Mouse (Mus musculus) cortical plate, adult 2 months (tissue): ENCODE measurements around the gene Olfr1219. TPM values are rescaled to one million over a fixed set of nuclear protein-coding genes. Genes with fewer than 3 reads are reported as not detected.

Experiments
- H3K27ac ChIP-seq: fragments of 200-500 bp; 2 replicates; pipeline ENCODE4 v1.5.1; 2012; ENCODE audit warnings: low read length, control low read depth, inconsistent platforms; ENCODE audit not compliant: insufficient read depth
- H3K4me1 ChIP-seq: fragments of 200-500 bp; 2 replicates; pipeline ENCODE4 v1.6.1; 2011; ENCODE audit warnings: low read length; ENCODE audit not compliant: control insufficient read depth, insufficient read depth
- H3K4me3 ChIP-seq: fragments of 200-500 bp; 2 replicates; pipeline ENCODE4 v1.5.1; 2011; ENCODE audit warnings: mild to moderate bottlenecking, low read length, control low read depth; ENCODE audit not compliant: insufficient read depth
- CTCF ChIP-seq: fragments of 200-500 bp; IDR thresholded peaks from 2 replicates; pipeline ENCODE4 v1.5.1; 2011; ENCODE audit warnings: mild to moderate bottlenecking, control low read depth, low read length; ENCODE audit not compliant: insufficient read depth; ENCODE audit errors: extremely low read depth
- POLR2A ChIP-seq: fragments of 200-500 bp; IDR thresholded peaks from 2 replicates; pipeline ENCODE4 v1.6.1; 2011; ENCODE audit warnings: mild to moderate bottlenecking, low read length, control low read depth; ENCODE audit not compliant: insufficient read depth; ENCODE audit errors: extremely low read depth
- polyA plus RNA-seq: library from polyadenylated mRNA; depleted of rRNA; stranded (reverse); fragments of >200 nt; gene quantifications from 2 replicates; pipeline ENCODE4 v1.2.3, GENCODE M21; 2012; rRNA removed

The Olfr1219 gene
- not detected in 2 replicates for polyA plus RNA-seq

GRCm38 (mm10) chr2:89083413-89083812 is at the start of gene Olfr1219:
Gene Olfr1219, minus strand, starts transcription at chr2:89083513.
- H3K4me1 ChIP-seq = no peaks in the 10 kb centered on the region
- TF ChIP-seq CTCF (no peak), POLR2A (no peak)
- no peak within 1 kb of the TSS for H3K27ac ChIP-seq
- H3K4me3 ChIP-seq = no peak within 1 kb of the TSS

GRCm38 (mm10) chr2:89132954-89133353 is 49.6 kb upstream of the Olfr1219 start, which contains the start of gene Olfr1222:
Gene Olfr1222, minus strand, starts transcription at chr2:89133054.
- H3K27ac ChIP-seq = no peak within 1 kb of the TSS
- H3K4me1 ChIP-seq = no peaks in the 10 kb centered on the region
- H3K4me3 ChIP-seq = no peak within 1 kb of the TSS
- TF ChIP-seq POLR2A = no peak
- TF ChIP-seq CTCF = no peak

GRCm38 (mm10) chr2:89117183-89117582 is 33.9 kb upstream of the Olfr1219 start, which contains the start of gene Olfr1221:
Gene Olfr1221, minus strand, starts transcription at chr2:89117283.
- Histone ChIP-seq H3K4me3 (no peak within 1 kb of the TSS), H3K27ac (no peak within 1 kb of the TSS), H3K4me1 (no peaks in the 10 kb centered on the region)
- TF ChIP-seq POLR2A = no peak
- TF ChIP-seq CTCF = no peak

- H3K4me3 ChIP-seq = no peak within 1 kb of the TSS
- no peak for TF ChIP-seq CTCF
- TF ChIP-seq POLR2A = no peak
- H3K27ac ChIP-seq = no peak within 1 kb of the TSS
- no peaks in the 10 kb centered on the region for H3K4me1 ChIP-seq
Measured at GRCm38 (mm10) chr2:89106735-89107134, 23.4 kb upstream of the Olfr1219 start, which contains the start of gene Olfr1220. Gene Olfr1220, minus strand, starts transcription at chr2:89106835.

- no peak overlapping the region for H3K4me3 ChIP-seq
- H3K27ac ChIP-seq = no peak overlapping the region
- H3K4me1 ChIP-seq = no peaks in the 10 kb centered on the region
- TF ChIP-seq POLR2A (no peak), CTCF (no peak)
Measured at GRCm38 (mm10) chr2:89105651-89106050, 22.3 kb upstream of the Olfr1219 start.

GRCm38 (mm10) chr2:89093848-89094247 is 10.5 kb upstream of the Olfr1219 start:
- TF ChIP-seq CTCF (no peak), POLR2A (no peak)
- H3K4me3 ChIP-seq = no peak overlapping the region
- no peak overlapping the region for H3K27ac ChIP-seq
- no peaks in the 10 kb centered on the region for H3K4me1 ChIP-seq

GRCm38 (mm10) chr2:89081487-89081886 is 1.8 kb downstream of the Olfr1219 start:
- TF ChIP-seq POLR2A (no peak), CTCF (no peak)
- Histone ChIP-seq H3K4me3 (no peak overlapping the region), H3K27ac (no peak overlapping the region), H3K4me1 (no peaks in the 10 kb centered on the region)

- H3K27ac ChIP-seq = no peak within 1 kb of the TSS
- no peak for TF ChIP-seq CTCF
- TF ChIP-seq POLR2A = no peak
- H3K4me3 ChIP-seq = no peak within 1 kb of the TSS
- no peaks in the 10 kb centered on the region for H3K4me1 ChIP-seq
Measured at GRCm38 (mm10) chr2:89061087-89061486, 22.2 kb downstream of the Olfr1219 start, which contains the start of gene Olfr1218. Gene Olfr1218, minus strand, starts transcription at chr2:89061187.

GRCm38 (mm10) chr2:89031965-89032364 is 51.3 kb downstream of the Olfr1219 start, which contains the start of gene Olfr1217:
Gene Olfr1217, minus strand, starts transcription at chr2:89032065.
- TF ChIP-seq POLR2A = no peak
- no peak for TF ChIP-seq CTCF
- H3K4me3 ChIP-seq = no peak within 1 kb of the TSS
- no peaks in the 10 kb centered on the region for H3K4me1 ChIP-seq
- no peak within 1 kb of the TSS for H3K27ac ChIP-seq

Other genes starting within 250 kb of the Olfr1219 start
- not detected in 2 replicates for gene Olfr1204, start 234.2 kb downstream of the Olfr1219 start, polyA plus RNA-seq
- gene Olfr1206, start 220.3 kb downstream of the Olfr1219 start, polyA plus RNA-seq = not detected in 2 replicates
- not detected in 2 replicates for gene Olfr1208, start 181.2 kb downstream of the Olfr1219 start, polyA plus RNA-seq
- gene Olfr1209, start 168.4 kb downstream of the Olfr1219 start, polyA plus RNA-seq = not detected in 2 replicates
- not detected in 2 replicates for gene Olfr1211, start 145.4 kb downstream of the Olfr1219 start, polyA plus RNA-seq
- gene Olfr1212, start 129.5 kb downstream of the Olfr1219 start, polyA plus RNA-seq = not detected in 2 replicates
- gene Gm13762, start 103.2 kb downstream of the Olfr1219 start, polyA plus RNA-seq = 0.04 TPM in 1 of 2 replicates, not detected in the other
- not detected in 2 replicates for gene Olfr1214, start 90.9 kb downstream of the Olfr1219 start, polyA plus RNA-seq
- gene Olfr1215, start 76.5 kb downstream of the Olfr1219 start, polyA plus RNA-seq = not detected in 2 replicates
- gene Olfr1216, start 65.2 kb downstream of the Olfr1219 start, polyA plus RNA-seq = not detected in 2 replicates
- gene Olfr1217, start 51.4 kb downstream of the Olfr1219 start, polyA plus RNA-seq = not detected in 2 replicates
- not detected in 2 replicates for gene Olfr1218, start 22.3 kb downstream of the Olfr1219 start, polyA plus RNA-seq
- gene Olfr1220, start 23.3 kb upstream of the Olfr1219 start, polyA plus RNA-seq = not detected in 2 replicates
- gene Olfr1221, start 33.8 kb upstream of the Olfr1219 start, polyA plus RNA-seq = not detected in 2 replicates
- gene Olfr1222, start 49.5 kb upstream of the Olfr1219 start, polyA plus RNA-seq = not detected in 2 replicates
- not detected in 2 replicates for gene Olfr1223, start 68.0 kb upstream of the Olfr1219 start, polyA plus RNA-seq
- gene Olfr1224-ps1, start 80.6 kb upstream of the Olfr1219 start, polyA plus RNA-seq = not detected in 2 replicates
- gene Olfr1225, start 91.2 kb upstream of the Olfr1219 start, polyA plus RNA-seq = not detected in 2 replicates
- gene Olfr1226, start 116.5 kb upstream of the Olfr1219 start, polyA plus RNA-seq = not detected in 2 replicates
- not detected in 2 replicates for gene Olfr1228, start 170.5 kb upstream of the Olfr1219 start, polyA plus RNA-seq
- not detected in 2 replicates for gene Olfr1229, start 204.5 kb upstream of the Olfr1219 start, polyA plus RNA-seq
- gene Olfr1230, start 213.8 kb upstream of the Olfr1219 start, polyA plus RNA-seq = not detected in 2 replicates
- not detected in 2 replicates for gene Olfr1231, start 223.6 kb upstream of the Olfr1219 start, polyA plus RNA-seq
- not detected in 2 replicates for gene Olfr1232, start 246.2 kb upstream of the Olfr1219 start, polyA plus RNA-seq